Mouse (Mus musculus) megakaryocyte-erythroid progenitor cell, adult 5-6 weeks (primary cell): ENCODE data around the gene Kcnq5. TPM values are rescaled to one million over a fixed set of nuclear protein-coding genes. Genes with fewer than 3 reads are reported as not detected.
"Not testable (repeated sequence)": the region's sequence is repeated elsewhere in the genome, so short reads cannot be mapped to it uniquely, and the experiment has no call there.

ENCODE experiments used
- ATAC-seq: replicated peaks from 2 replicates; pipeline ENCODE4 v1.8.0; 2016; ENCODE audit warnings: mild to moderate bottlenecking, inconsistent platforms; ENCODE audit not compliant: severe bottlenecking, poor library complexity, low FRiP score, low TSS enrichment
- total RNA-seq, 2 experiments: library from RNA; stranded (forward) in 1 of 2; stranded (reverse) in 1 of 2; fragments of 200-1000, 215-1000 nt in 1 of 2; fragments of >200 nt in 1 of 2; fragmentation: Nextera tagmentation in 1 of 2; gene quantifications; 2 replicates each; pipeline ENCODE4 v1.2.3; 2014 to 2017

The Kcnq5 gene
- total RNA-seq, 2 experiments from 2014 or later, result 1.8 to 2.6 TPM

GRCm38 (mm10) chr1:21688918-21689317, 272.8 kb downstream of the Kcnq5 start:
- ATAC-seq, result no peak

DNA sequence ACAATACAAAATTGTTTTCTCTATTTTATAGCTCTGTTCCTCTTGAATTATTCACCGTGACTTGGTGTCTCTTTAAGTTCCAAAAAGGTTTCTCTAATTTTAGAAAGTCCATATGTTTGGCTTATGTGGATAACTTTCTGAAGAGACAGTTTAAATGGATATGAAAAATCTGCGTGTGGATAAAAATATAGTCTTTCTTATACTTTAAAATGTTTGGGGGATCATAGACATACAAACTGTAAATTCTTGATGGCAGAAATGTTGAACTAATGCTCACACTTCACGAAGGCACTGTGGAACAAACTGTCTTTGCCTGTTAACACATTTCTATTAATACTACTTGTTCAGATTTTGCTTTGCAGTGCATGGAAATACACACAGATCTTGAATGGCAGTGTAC, 277.3 kb downstream of the Kcnq5 start:
- no peak for ATAC-seq

DNA sequence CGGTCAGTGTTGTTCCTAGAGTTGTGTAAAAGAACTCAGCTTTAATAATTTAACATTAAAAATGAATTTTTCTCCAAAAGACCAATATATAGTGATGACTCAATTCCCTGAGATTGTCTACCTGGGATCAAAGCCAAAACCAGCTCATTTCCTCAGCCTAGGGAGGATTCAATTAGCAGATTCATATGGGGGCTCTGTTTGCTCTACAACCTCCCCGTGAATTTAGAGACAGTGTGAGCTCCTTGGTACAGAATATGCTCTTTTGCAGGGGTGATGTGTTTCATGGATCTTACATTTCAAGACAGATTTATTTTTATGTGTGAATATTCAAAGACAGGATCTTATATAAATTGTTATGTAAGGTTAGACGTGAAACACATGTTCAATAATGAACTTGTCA, 284.9 kb downstream of the Kcnq5 start:
- no peak for ATAC-seq

DNA sequence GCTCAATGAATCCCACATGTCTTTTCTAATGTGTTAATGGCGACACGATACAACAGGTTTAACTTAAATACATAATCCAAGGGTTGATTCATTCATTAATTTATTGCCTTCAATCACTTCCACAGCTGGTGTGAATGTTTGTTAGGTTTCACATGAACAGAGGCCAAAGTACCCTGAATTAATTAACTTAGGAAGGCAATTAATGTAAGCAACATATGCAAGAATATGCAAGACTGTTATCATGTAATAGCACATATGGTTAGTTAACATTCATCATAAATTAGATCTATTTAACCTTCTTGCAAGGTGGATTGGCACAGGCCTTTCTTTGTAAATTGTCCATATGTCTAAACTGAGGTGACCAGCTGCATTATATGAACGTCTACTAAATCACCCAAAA, 300.9 kb downstream of the Kcnq5 start:
- no peak for ATAC-seq

DNA sequence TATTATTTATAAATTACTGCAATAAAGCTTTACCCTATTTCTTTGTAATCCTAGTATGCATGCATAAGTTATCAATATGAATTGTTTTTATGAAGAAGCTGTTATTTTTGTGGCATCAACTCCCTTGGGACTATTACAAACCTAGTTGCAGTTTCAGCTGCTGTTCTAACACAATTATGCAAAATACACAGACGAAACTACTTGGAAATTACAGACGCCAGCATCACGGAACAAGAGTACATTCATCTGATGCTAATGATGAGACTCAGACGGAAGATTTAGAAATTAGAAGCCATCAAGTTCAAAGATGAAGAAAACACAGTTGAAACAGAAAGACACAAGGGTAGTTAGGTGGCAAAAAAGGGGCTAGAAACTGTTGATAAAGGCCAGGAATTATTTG, 310.9 kb downstream of the Kcnq5 start:
- no peak for ATAC-seq

DNA sequence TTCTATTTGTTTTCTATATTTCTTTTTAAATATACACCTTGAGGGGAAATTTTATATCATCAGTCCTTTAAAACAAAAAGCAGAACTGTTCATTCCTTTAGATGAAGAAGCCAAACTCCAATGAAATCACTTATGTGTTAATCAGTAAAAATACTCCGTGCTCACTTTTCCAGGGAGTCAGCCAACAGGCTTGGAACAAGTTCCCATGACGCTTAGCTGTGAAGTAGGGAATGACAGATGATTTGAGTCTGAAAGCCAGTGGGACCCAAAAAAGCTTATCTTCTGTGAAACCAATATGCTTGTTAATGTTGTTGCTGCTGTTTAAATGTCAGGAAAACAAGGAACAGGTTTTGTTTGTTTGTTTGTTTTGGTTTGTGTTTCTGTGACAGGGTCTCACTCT, 326.3 kb downstream of the Kcnq5 start:
- no peak for ATAC-seq

- ATAC-seq, result no peak
Measured at GRCm38 (mm10) chr1:21634013-21634412, 327.7 kb downstream of the Kcnq5 start.

DNA sequence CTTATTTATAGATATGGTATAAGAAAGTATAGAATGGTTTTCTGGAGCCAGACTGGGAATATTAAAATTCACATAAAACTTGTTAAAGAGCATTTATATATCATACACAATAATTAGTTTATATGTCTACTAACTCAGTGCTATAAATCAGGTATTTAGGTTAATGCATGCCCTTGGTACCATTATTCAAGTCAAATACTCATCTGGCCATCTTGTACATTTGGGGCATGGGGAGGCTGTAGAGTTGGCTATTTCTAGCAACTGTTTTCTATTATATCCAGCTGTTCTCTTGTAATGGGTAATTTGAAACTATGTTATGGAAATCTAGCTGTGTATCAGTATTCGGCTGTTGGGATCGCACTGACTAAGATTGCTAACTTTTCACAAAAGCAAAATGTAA, 339.3 kb downstream of the Kcnq5 start:
- ATAC-seq, result no peak

GRCm38 (mm10) chr1:21622039-21622438, 339.7 kb downstream of the Kcnq5 start:
- no peak for ATAC-seq

GRCm38 (mm10) chr1:21618712-21619111, 343.0 kb downstream of the Kcnq5 start:
- ATAC-seq, result no peak

DNA sequence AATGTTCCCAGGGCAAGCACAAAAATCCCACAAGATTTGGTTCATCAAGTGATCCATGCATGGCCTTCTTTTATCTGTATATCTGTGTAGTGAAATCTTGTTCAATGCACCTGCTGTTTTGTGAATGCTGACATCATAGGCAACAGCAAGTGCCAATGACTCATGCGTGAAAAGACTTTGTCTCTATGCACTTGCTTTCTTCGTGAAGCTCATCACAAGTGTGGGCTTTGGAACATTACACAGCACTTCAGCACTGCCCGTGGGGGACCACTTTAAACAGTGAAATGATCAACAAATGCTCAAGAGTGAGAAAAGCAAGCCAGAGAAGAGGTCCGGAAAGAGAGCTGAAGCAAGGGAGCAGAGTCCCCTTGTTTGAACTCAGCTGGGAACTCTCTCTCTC, 345.1 kb downstream of the Kcnq5 start:
- no peak for ATAC-seq

GRCm38 (mm10) chr1:21613933-21614332, 347.8 kb downstream of the Kcnq5 start:
- no peak for ATAC-seq

DNA sequence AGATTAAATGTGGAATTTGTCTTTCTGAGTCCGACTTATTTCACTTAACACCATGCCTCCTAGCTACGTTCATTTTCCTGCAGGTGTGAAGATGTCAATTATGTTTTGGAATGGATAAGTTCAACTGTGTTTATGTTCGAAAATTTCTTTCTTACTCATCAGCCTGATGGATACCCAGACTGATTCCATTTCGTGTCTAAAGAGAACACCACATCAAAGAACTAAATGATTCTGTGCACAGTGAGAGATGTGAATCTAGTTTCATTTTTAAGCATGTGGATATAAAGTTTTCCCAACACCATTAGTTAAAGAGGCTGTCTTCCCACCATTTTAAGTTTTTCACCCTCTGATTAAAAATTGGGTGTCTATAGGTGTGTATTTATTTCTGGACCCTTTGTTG, 357.7 kb downstream of the Kcnq5 start:
- no peak for ATAC-seq

GRCm38 (mm10) chr1:21602567-21602966, 359.2 kb downstream of the Kcnq5 start:
- ATAC-seq, result no peak

DNA sequence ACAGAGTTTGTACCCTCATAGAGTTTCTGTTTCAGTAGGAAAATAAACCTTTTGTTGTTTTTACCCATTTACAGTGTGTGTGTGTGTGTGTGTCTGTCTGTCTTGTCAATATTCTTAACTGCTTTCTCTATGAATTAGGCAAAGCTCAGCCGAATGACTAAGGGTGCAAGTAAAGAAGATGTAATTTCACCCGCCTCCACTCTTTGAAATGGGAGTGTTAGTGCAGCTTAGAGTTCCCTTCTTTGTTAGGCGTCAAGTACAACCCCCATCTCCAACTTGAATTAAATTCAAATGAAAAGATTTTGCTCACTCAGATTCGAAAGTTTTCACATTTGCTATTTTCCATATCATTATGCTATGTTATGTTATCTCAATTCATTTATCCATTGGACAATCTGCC, 361.1 kb downstream of the Kcnq5 start:
- ATAC-seq, result no peak

GRCm38 (mm10) chr1:21593872-21594271, 367.9 kb downstream of the Kcnq5 start:
- no peak for ATAC-seq

DNA sequence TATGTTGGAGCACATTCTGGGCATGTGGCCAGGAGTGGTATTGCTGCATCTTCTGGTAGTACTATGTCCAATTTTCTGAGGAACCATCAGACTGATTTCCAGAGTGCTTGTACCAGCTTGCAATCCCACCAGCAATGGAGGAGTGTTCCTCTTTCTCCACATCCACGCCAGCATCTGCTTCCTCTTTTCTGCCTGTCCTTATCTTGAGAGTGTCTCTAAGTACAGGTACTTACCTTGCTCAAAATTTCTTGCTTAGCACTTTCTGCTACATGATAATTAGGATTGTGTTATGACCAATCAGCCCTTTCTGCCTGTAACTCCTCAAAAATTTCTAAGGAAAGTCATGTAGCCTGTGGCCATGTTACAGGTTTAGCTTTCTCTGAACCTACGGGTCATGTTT, 394.3 kb downstream of the Kcnq5 start:
- ATAC-seq, result not testable (repeated sequence)

DNA sequence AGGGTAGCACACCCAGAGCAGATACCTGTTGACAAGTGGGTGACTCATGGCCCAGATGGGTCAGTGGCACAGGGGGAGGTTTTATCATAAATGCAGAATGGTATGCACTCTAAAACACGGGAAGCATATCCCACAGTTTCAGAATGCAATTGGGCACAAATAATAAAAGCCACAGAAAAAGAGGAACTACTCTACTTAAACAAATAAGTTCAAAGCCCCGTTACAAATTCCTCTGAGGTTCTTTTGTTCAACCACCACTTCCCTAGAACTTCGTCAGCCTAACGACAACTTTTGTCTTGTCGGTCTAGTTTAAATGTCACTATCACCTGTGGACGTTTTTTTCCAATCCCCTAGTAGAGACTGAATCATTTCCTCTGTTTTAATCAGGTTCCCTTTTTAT, 407.1 kb downstream of the Kcnq5 start:
- no peak for ATAC-seq

- ATAC-seq, result no peak
Measured at GRCm38 (mm10) chr1:21552715-21553114, 409.0 kb downstream of the Kcnq5 start.

- ATAC-seq, result no peak
Measured at GRCm38 (mm10) chr1:21543909-21544308, 417.8 kb downstream of the Kcnq5 start.

DNA sequence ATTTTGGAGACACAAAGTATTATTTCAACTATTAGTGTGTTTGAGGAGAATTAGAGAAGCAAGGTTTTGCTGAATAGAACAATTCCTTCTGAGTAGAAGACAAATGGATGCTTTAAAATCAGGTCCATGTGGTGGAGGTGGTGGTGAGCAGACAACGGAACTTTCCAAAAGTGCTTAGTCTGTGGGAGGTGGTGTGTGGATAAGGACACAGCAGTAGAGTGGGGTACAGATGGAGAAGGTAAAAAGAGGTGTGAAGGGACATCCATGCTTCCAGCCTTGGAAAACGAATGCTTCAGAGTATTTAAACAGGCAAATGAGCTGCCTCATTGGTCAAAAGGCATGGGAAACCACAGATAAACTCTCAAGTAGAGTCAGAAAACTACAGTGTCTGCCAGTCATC, 422.3 kb downstream of the Kcnq5 start:
- ATAC-seq, result no peak

GRCm38 (mm10) chr1:21530823-21531222, 430.9 kb downstream of the Kcnq5 start:
- ATAC-seq, result no peak
